Mouse (Mus musculus): ENCODE results near the gene Cdk17. TPM values are rescaled to one million over a fixed set of nuclear protein-coding genes. Genes with fewer than 3 reads are reported as not detected.

Cdk17 gene
- polyA plus RNA-seq, 1 experiment from 2014 or later: 14.2 TPM

DNA sequence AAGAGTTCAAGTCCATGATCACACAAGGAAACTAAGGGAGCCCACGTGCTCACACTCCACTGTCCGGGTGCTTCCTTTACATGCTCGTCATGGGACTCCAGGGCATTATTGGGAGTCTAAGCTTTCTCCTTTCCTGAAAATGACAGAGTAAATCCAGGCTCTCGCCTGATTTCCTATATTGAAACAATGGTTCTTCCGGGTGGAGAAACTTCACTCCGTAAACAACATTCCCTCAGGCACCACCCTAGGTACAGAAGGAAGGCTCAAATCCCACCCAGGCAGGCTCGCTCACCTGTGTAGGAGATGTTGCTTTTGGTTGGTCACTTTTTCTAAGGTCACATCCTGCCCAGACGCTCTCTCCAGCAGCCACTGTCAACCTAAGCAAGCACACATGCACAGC lies 141.2 kb downstream of the Cdk17 start:
- Histone ChIP-seq H3K36me3 (ENCODE audit: control insufficient read depth, insufficient read depth, low read length) (no peaks in the 10 kb centered on the region), H3K27ac (ENCODE audit: low read length) (no peak overlapping the region), H3K27me3 (ENCODE audit: control insufficient read depth, insufficient read depth, low read length) (no peaks in the 10 kb centered on the region), H3K4me3 (replicated peaks; ENCODE audit: low read length) (no peak overlapping the region), H3K4me2 (ENCODE audit: low read depth, low read length) (no peak overlapping the region), H3K9me3 (replicated peaks; ENCODE audit: control insufficient read depth, low read length) (no peaks in the 10 kb centered on the region), H3K9ac (ENCODE audit: low read length) (no peak overlapping the region), H3K4me1 (ENCODE audit: control insufficient read depth, insufficient read depth, low read length) (peaks cover 4% of the 10 kb centered on the region; the same call in 1 of the 2 replicates)
- WGBS: 73% methylated on average over 8 of the region's 8 CpGs
- ATAC-seq (ENCODE audit: insufficient read depth, low FRiP score): no peak

GRCm38 (mm10) chr10:93303231-93303630 lies 142.6 kb downstream of the Cdk17 start:
- no peak overlapping the region for H3K9ac ChIP-seq (ENCODE audit: low read length)
- H3K36me3 ChIP-seq (ENCODE audit: control insufficient read depth, insufficient read depth, low read length): no peaks in the 10 kb centered on the region
- H3K9me3 ChIP-seq (replicated peaks; ENCODE audit: control insufficient read depth, low read length): no peaks in the 10 kb centered on the region
- no peak for ATAC-seq (ENCODE audit: insufficient read depth, low FRiP score)
- 68% methylated on average over 4 of the region's 4 CpGs for WGBS
- H3K4me2 ChIP-seq (ENCODE audit: low read depth, low read length): no peak overlapping the region
- H3K4me3 ChIP-seq (replicated peaks; ENCODE audit: low read length): no peak overlapping the region
- H3K27ac ChIP-seq (ENCODE audit: low read length): 0 out of 2 replicates have a peak overlapping the region, but pooled peaks have one; percentile 11
- no peaks in the 10 kb centered on the region for H3K27me3 ChIP-seq (ENCODE audit: control insufficient read depth, insufficient read depth, low read length)
- H3K4me1 ChIP-seq (ENCODE audit: control insufficient read depth, insufficient read depth, low read length): peaks cover under 1% of the 10 kb centered on the region; the same call in 1 of the 2 replicates

DNA sequence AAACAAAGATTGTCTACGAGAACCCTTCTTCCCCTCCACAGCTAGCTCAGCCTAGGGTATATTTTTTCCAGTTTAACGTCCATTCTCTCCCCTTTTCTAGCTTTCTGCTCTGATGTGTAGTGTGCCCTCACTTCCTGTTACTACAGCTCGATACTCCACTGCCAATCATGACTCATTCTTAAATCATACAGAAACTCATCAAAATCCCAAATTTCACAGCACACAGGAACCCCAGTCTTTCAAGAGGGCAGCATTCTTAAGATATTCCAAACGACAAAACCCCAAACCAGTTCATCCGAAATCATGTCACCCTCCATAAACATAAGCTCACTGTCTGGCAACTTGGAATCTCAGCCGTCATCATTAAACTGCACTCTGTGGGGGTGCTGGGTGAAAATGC lies 145.3 kb downstream of the Cdk17 start:
- Histone ChIP-seq H3K9me3 (replicated peaks; ENCODE audit: control insufficient read depth, low read length) (no peaks in the 10 kb centered on the region), H3K9ac (ENCODE audit: low read length) (no peak overlapping the region), H3K27ac (ENCODE audit: low read length) (no peak overlapping the region), H3K27me3 (ENCODE audit: control insufficient read depth, insufficient read depth, low read length) (no peaks in the 10 kb centered on the region), H3K4me1 (ENCODE audit: control insufficient read depth, insufficient read depth, low read length) (peaks cover 6% of the 10 kb centered on the region; the same call in 1 of the 2 replicates), H3K4me2 (ENCODE audit: low read depth, low read length) (peak overlapping the region; percentile 6; the same call in 1 of the 2 replicates), H3K36me3 (ENCODE audit: control insufficient read depth, insufficient read depth, low read length) (no peaks in the 10 kb centered on the region), H3K4me3 (replicated peaks; ENCODE audit: low read length) (no peak overlapping the region; the same call in 1 of the 2 replicates)
- no peak for ATAC-seq (ENCODE audit: insufficient read depth, low FRiP score)
- 45% methylated on average over 6 of the region's 6 CpGs for WGBS

- Histone ChIP-seq H3K27me3 (ENCODE audit: control insufficient read depth, insufficient read depth, low read length) (no peaks in the 10 kb centered on the region), H3K36me3 (ENCODE audit: control insufficient read depth, insufficient read depth, low read length) (no peaks in the 10 kb centered on the region), H3K4me3 (replicated peaks; ENCODE audit: low read length) (no peak overlapping the region; the same call in 1 of the 2 replicates), H3K4me2 (ENCODE audit: low read depth, low read length) (0 out of 2 replicates have a peak overlapping the region, but pooled peaks have one; percentile 19), H3K4me1 (ENCODE audit: control insufficient read depth, insufficient read depth, low read length) (peaks cover 6% of the 10 kb centered on the region; the same call in 1 of the 2 replicates), H3K9me3 (replicated peaks; ENCODE audit: control insufficient read depth, low read length) (no peaks in the 10 kb centered on the region), H3K27ac (ENCODE audit: low read length) (no peak overlapping the region), H3K9ac (ENCODE audit: low read length) (no peak overlapping the region)
- ATAC-seq (ENCODE audit: insufficient read depth, low FRiP score): no peak
- WGBS: 80% methylated on average over 11 of the region's 11 CpGs
Measured at GRCm38 (mm10) chr10:93306367-93306766, 145.7 kb downstream of the Cdk17 start.

GRCm38 (mm10) chr10:93309131-93309933 lies 148.7 kb downstream of the Cdk17 start:
- WGBS: under 1% methylated on average over 22 of the region's 23 CpGs
- no peaks in the 10 kb centered on the region for H3K27me3 ChIP-seq (ENCODE audit: control insufficient read depth, insufficient read depth, low read length)
- H3K27ac ChIP-seq (ENCODE audit: low read length): peak overlapping the region; percentile 96
- no peaks in the 10 kb centered on the region for H3K36me3 ChIP-seq (ENCODE audit: control insufficient read depth, insufficient read depth, low read length)
- peak overlapping the region; percentile 89 for H3K4me2 ChIP-seq (ENCODE audit: low read depth, low read length)
- H3K4me3 ChIP-seq (replicated peaks; ENCODE audit: low read length): peak overlapping the region; percentile 73
- H3K9me3 ChIP-seq (replicated peaks; ENCODE audit: control insufficient read depth, low read length): no peaks in the 10 kb centered on the region
- peaks cover 6% of the 10 kb centered on the region; the same call in 1 of the 2 replicates for H3K4me1 ChIP-seq (ENCODE audit: control insufficient read depth, insufficient read depth, low read length)
- peak overlapping the region; percentile 85 for H3K9ac ChIP-seq (ENCODE audit: low read length)
- ATAC-seq (ENCODE audit: insufficient read depth, low FRiP score): peak; percentile 69

- ATAC-seq (ENCODE audit: insufficient read depth, low FRiP score): peak; percentile 11; the same call in 1 of the 2 replicates
- WGBS: under 1% methylated on average over 43 of the region's 43 CpGs
Measured at GRCm38 (mm10) chr10:93309934-93310621, 149.4 kb downstream of the Cdk17 start.

GRCm38 (mm10) chr10:93310721-93311411 lies 150.2 kb downstream of the Cdk17 start, which contains the start of gene Elk3:
Elk3 (minus strand) TSS chr10:93311135.
- peak; percentile 83 for ATAC-seq (ENCODE audit: insufficient read depth, low FRiP score)
- under 1% methylated on average over 41 of the region's 53 CpGs for WGBS
- peak within 1 kb of the TSS; percentile 96 for H3K27ac ChIP-seq (ENCODE audit: low read length)

More at GRCm38 (mm10) chr10:93309934-93310621, 149.4 kb downstream of the Cdk17 start:
- Histone ChIP-seq H3K9ac (ENCODE audit: low read length) (peak overlapping the region; percentile 85), H3K4me1 (ENCODE audit: control insufficient read depth, insufficient read depth, low read length) (peaks cover 6% of the 10 kb centered on the region; the same call in 1 of the 2 replicates), H3K27me3 (ENCODE audit: control insufficient read depth, insufficient read depth, low read length) (no peaks in the 10 kb centered on the region), H3K27ac (ENCODE audit: low read length) (peak overlapping the region; percentile 96), H3K36me3 (ENCODE audit: control insufficient read depth, insufficient read depth, low read length) (no peaks in the 10 kb centered on the region), H3K4me2 (ENCODE audit: low read depth, low read length) (peak overlapping the region; percentile 89), H3K9me3 (replicated peaks; ENCODE audit: control insufficient read depth, low read length) (no peaks in the 10 kb centered on the region), H3K4me3 (replicated peaks; ENCODE audit: low read length) (peak overlapping the region; percentile 73)

GRCm38 (mm10) chr10:93311576-93311975 lies 150.9 kb downstream of the Cdk17 start:
- Histone ChIP-seq H3K9ac (ENCODE audit: low read length) (no peak overlapping the region), H3K27ac (ENCODE audit: low read length) (peak overlapping the region; percentile 96), H3K27me3 (ENCODE audit: control insufficient read depth, insufficient read depth, low read length) (no peaks in the 10 kb centered on the region), H3K4me2 (ENCODE audit: low read depth, low read length) (peak overlapping the region; percentile 89), H3K4me1 (ENCODE audit: control insufficient read depth, insufficient read depth, low read length) (peaks cover 6% of the 10 kb centered on the region; the same call in 1 of the 2 replicates), H3K4me3 (replicated peaks; ENCODE audit: low read length) (peak overlapping the region; percentile 73), H3K36me3 (ENCODE audit: control insufficient read depth, insufficient read depth, low read length) (no peaks in the 10 kb centered on the region), H3K9me3 (replicated peaks; ENCODE audit: control insufficient read depth, low read length) (no peaks in the 10 kb centered on the region)
- ATAC-seq (ENCODE audit: insufficient read depth, low FRiP score): no peak
- WGBS: 12% methylated on average over 4 of the region's 4 CpGs

More at GRCm38 (mm10) chr10:93310721-93311411, 150.2 kb downstream of the Cdk17 start, which contains the start of gene Elk3:
- Histone ChIP-seq H3K9ac (ENCODE audit: low read length) (peak within 1 kb of the TSS; percentile 85), H3K4me3 (replicated peaks; ENCODE audit: low read length) (peak within 1 kb of the TSS; percentile 73), H3K4me2 (ENCODE audit: low read depth, low read length) (peak within 1 kb of the TSS; percentile 89), H3K27me3 (ENCODE audit: control insufficient read depth, insufficient read depth, low read length) (no peaks in the 10 kb centered on the region), H3K4me1 (ENCODE audit: control insufficient read depth, insufficient read depth, low read length) (peaks cover 6% of the 10 kb centered on the region; the same call in 1 of the 2 replicates), H3K36me3 (ENCODE audit: control insufficient read depth, insufficient read depth, low read length) (no peaks in the 10 kb centered on the region), H3K9me3 (replicated peaks; ENCODE audit: control insufficient read depth, low read length) (no peaks in the 10 kb centered on the region)

Measured in stomach, embryonic 16.5 days (tissue).